Mouse (Mus musculus): ENCODE data around the gene Dkkl1. TPM values are rescaled to one million over a fixed set of nuclear protein-coding genes. Genes with fewer than 3 reads are reported as not detected.
A peak's percentile ranks its signal among the peaks of the same experiment; 100 is the strongest.

The Dkkl1 gene
- polyA plus RNA-seq, 1 experiment from 2014 or later = 1.4 TPM

DNA sequence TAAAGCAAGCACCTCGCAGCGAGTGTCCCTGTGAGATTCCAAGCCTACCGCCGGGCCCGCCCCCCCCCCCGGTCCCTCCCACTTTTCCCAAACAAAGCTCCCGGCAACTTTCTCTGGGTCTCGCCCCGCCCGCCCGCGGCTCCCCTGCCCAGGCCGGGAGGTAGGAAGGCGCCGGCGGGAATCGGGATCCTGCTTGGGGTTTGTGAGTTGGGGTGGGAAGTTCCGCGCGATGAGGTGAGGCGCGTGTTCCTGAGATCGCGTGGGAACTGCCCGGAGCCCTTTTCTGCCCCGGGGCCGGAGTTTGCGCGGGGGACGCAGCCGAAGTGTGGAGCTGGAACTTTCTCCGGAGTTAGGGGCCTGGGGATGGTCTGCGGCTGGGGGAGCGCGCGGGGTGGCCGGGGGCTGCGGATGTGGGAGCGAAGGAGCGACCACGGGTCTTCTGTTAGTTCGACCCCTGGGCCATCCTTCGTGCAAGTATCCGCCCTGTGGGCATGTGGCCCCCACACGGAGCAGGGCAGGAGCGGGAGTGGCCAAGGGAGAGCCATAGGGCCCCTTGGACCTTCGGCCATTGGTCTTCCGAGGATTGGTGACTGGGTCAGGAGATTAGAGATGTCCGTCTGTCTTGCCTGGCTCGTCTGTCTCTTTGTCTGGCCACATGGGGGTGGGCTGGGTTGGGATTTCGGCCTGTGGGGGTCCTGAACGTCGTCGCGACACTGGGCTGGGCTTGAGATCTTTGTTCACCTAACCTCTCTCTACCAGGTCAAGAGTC is 3.9 kb upstream of the Dkkl1 start, which contains the start of gene Tead2:
TSS of gene Tead2 (plus strand) at position 81 of the 769 bp plus-strand sequence.
- peak; percentile 73 for ATAC-seq (replicated peaks; ENCODE audit: extremely low read depth, insufficient read depth, low FRiP score)
- under 1% methylated on average over 55 of the region's 55 CpGs for WGBS
- Histone ChIP-seq H3K4me3 (ENCODE audit: low read length) (peak within 1 kb of the TSS; percentile 90), H3K4me1 (ENCODE audit: control insufficient read depth, insufficient read depth, low read length) (peaks cover 25% of the 10 kb centered on the region), H3K4me2 (ENCODE audit: low read depth, low read length) (peak within 1 kb of the TSS; percentile 91), H3K9ac (ENCODE audit: low read length) (peak within 1 kb of the TSS; percentile 97), H3K27me3 (ENCODE audit: control insufficient read depth, insufficient read depth, low read length) (peaks cover 11% of the 10 kb centered on the region), H3K36me3 (ENCODE audit: control insufficient read depth, insufficient read depth) (peaks cover 22% of the 10 kb centered on the region), H3K27ac (ENCODE audit: low read length) (peak within 1 kb of the TSS; percentile 85), H3K9me3 (replicated peaks; ENCODE audit: control insufficient read depth, low read length) (no peaks in the 10 kb centered on the region)

DNA sequence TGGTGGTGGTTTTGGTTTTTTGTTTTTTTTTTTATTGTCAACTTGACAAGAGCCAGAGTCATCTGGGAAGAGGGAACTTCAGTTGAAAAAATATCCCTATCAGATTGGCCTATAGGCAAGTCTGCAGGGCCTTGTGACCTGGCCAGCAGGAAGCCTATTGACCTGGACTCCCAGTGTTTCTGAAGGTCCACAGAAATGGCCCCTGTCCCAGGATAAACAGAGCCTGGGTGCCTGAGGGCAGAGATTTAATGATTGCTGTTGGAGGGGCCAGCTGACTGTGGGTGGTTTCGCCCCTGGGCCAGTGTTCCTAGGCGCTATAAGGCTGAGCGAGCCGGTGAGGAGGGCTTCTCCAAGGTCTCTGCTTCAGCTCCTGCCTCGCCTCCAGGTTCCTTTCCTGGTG is 1.8 kb upstream of the Dkkl1 start:
- Histone ChIP-seq H3K4me2 (ENCODE audit: low read depth, low read length) (no peak overlapping the region), H3K4me3 (ENCODE audit: low read length) (no peak overlapping the region), H3K4me1 (ENCODE audit: control insufficient read depth, insufficient read depth, low read length) (peaks cover 23% of the 10 kb centered on the region), H3K9me3 (replicated peaks; ENCODE audit: control insufficient read depth, low read length) (no peaks in the 10 kb centered on the region), H3K9ac (ENCODE audit: low read length) (no peak overlapping the region), H3K36me3 (ENCODE audit: control insufficient read depth, insufficient read depth) (peaks cover 9% of the 10 kb centered on the region; the same call in 1 of the 2 replicates), H3K27me3 (ENCODE audit: control insufficient read depth, insufficient read depth, low read length) (peaks cover 19% of the 10 kb centered on the region), H3K27ac (ENCODE audit: low read length) (no peak overlapping the region)
- WGBS = 81% methylated on average over 5 of the region's 5 CpGs
- ATAC-seq (replicated peaks; ENCODE audit: extremely low read depth, insufficient read depth, low FRiP score) = no peak

DNA sequence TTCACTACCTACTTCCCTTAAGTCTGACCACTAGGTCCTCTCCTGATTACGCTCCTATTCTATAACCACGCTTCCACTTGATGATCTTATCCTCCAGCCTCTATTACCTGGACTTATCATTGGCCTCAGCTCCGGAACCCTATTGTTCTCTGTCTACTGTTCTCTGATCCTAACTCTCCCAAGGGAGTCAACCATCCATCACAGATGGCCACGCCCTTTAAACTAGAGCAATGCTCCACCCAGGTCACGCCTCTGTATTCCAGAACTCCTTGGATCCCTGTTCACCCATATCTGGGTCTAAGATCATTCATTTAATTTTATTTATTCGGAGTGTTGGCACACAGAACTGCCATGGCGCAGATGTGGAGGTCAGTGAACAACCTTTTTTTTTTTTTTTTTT is 409 bp upstream of the Dkkl1 start:
- H3K9ac ChIP-seq (ENCODE audit: low read length) = no peak overlapping the region
- H3K27me3 ChIP-seq (ENCODE audit: control insufficient read depth, insufficient read depth, low read length) = peaks cover 19% of the 10 kb centered on the region
- H3K4me1 ChIP-seq (ENCODE audit: control insufficient read depth, insufficient read depth, low read length) = peaks cover 18% of the 10 kb centered on the region
- H3K4me3 ChIP-seq (ENCODE audit: low read length) = no peak overlapping the region
- peaks cover 4% of the 10 kb centered on the region; the same call in 1 of the 2 replicates for H3K9me3 ChIP-seq (replicated peaks; ENCODE audit: control insufficient read depth, low read length)
- no peak overlapping the region for H3K4me2 ChIP-seq (ENCODE audit: low read depth, low read length)
- H3K27ac ChIP-seq (ENCODE audit: low read length) = no peak overlapping the region
- no peaks in the 10 kb centered on the region for H3K36me3 ChIP-seq (ENCODE audit: control insufficient read depth, insufficient read depth)
- ATAC-seq (replicated peaks; ENCODE audit: extremely low read depth, insufficient read depth, low FRiP score) = no peak
- 72% methylated on average over 7 of the region's 7 CpGs for WGBS

DNA sequence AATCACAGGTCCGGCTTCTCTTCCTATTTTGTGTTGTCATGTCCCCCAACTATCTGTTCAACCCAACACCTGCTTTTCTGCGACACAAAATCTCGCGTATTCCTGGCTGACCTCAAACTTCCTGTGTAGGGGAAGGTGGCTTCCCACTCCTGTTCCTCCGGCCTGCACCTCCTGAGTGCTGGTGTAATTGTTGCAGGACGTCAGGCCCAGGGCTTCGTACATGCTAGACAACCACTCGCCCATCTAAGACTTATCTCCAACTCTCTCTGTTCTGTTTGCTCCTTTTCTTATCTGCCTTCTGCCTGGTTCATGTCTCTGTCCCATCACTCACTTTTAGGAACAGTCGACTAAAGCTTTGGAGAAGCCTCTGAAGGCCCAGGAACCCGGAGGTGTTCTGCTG is 877 bp downstream of the Dkkl1 start:
- peaks cover 9% of the 10 kb centered on the region for H3K4me1 ChIP-seq (ENCODE audit: control insufficient read depth, insufficient read depth, low read length)
- WGBS = 33% methylated on average over 10 of the region's 10 CpGs
- peak overlapping the region; percentile 52; the same call in 1 of the 2 replicates for H3K4me2 ChIP-seq (ENCODE audit: low read depth, low read length)

DNA sequence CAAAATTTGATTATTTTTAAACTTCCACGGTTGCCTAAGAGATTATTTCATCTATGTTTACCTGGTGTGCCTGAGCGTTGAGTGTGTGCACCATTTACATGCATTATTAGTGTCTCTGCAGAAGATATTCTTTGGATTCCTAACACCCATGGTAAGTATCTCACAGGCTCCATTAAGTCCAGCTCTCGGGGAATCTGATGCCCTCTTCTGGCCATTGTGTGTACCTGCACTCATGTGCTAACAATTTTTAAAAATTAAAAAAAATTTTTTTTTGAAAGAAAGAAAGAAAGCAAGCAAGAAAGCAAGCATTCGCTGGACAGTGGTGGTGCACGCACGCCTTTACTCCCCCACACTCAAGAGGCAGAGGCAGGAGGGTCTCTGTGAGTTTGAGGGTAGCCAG is 3.7 kb downstream of the Dkkl1 start:
- Histone ChIP-seq H3K4me2 (ENCODE audit: low read depth, low read length) (no peak overlapping the region), H3K27ac (ENCODE audit: low read length) (no peak overlapping the region), H3K9me3 (replicated peaks; ENCODE audit: control insufficient read depth, low read length) (peaks cover 4% of the 10 kb centered on the region; the same call in 1 of the 2 replicates), H3K4me1 (ENCODE audit: control insufficient read depth, insufficient read depth, low read length) (peaks cover 6% of the 10 kb centered on the region; the same call in 1 of the 2 replicates), H3K27me3 (ENCODE audit: control insufficient read depth, insufficient read depth, low read length) (peaks cover 19% of the 10 kb centered on the region), H3K4me3 (ENCODE audit: low read length) (no peak overlapping the region), H3K36me3 (ENCODE audit: control insufficient read depth, insufficient read depth) (no peaks in the 10 kb centered on the region), H3K9ac (ENCODE audit: low read length) (no peak overlapping the region)
- WGBS = 77% methylated on average over 6 of the region's 6 CpGs
- no peak for ATAC-seq (replicated peaks; ENCODE audit: extremely low read depth, insufficient read depth, low FRiP score)

More for the DNA sequence above, 877 bp downstream of the Dkkl1 start:
- peaks cover 19% of the 10 kb centered on the region for H3K27me3 ChIP-seq (ENCODE audit: control insufficient read depth, insufficient read depth, low read length)
- H3K9ac ChIP-seq (ENCODE audit: low read length) = no peak overlapping the region
- no peak for ATAC-seq (replicated peaks; ENCODE audit: extremely low read depth, insufficient read depth, low FRiP score)
- no peak overlapping the region for H3K27ac ChIP-seq (ENCODE audit: low read length)
- H3K36me3 ChIP-seq (ENCODE audit: control insufficient read depth, insufficient read depth) = no peaks in the 10 kb centered on the region
- no peak overlapping the region for H3K4me3 ChIP-seq (ENCODE audit: low read length)
- H3K9me3 ChIP-seq (replicated peaks; ENCODE audit: control insufficient read depth, low read length) = peaks cover 4% of the 10 kb centered on the region; the same call in 1 of the 2 replicates

DNA sequence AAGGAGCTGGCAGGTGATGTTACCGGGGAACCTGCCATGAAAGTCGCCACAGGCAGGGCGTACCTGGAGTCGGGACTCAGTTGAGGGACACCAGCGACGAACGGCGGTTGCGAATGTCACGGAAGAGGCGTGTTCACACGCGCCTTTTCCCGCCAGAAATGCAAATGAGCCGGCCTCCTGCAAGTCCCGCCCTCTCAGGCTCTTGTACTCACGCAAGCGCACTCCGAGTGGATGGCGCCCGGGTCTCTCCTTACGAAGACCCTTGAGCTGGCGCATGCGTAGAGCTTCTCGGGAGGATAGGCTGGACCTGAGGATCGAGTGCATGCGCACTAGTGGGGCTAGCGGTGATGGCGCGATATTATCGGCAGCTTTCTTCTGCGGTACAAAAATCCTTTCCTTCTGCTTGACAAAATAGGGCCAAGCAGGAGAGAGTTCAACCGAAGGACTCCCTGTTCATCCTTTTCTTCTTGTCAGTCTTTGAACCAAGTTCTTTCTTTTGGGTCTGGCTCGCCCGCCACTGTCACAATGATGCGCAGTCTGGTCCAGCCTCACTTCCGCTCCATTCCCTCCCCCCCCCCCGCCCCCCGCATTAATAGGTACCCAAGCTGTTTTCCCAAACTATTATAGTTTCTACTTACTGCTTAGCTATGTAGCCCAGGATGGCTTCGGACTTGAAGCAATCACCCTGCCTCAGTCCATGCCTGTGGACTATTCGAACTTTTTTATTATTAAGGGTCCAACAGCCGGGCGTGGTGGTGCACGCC is 7.4 kb downstream of the Dkkl1 start, which contains the start of gene Ccdc155:
TSS of gene Ccdc155 (minus strand) at position 513 of the 764 bp plus-strand sequence.
- WGBS = 8% methylated on average over 43 of the region's 44 CpGs
- Histone ChIP-seq H3K27ac (ENCODE audit: low read length) (no peak within 1 kb of the TSS), H3K27me3 (ENCODE audit: control insufficient read depth, insufficient read depth, low read length) (no peaks in the 10 kb centered on the region), H3K4me3 (ENCODE audit: low read length) (peak within 1 kb of the TSS; percentile 51), H3K9ac (ENCODE audit: low read length) (peak within 1 kb of the TSS; percentile 50), H3K9me3 (replicated peaks; ENCODE audit: control insufficient read depth, low read length) (peaks cover 4% of the 10 kb centered on the region; the same call in 1 of the 2 replicates), H3K4me2 (ENCODE audit: low read depth, low read length) (peak within 1 kb of the TSS; percentile 71), H3K36me3 (ENCODE audit: control insufficient read depth, insufficient read depth) (no peaks in the 10 kb centered on the region), H3K4me1 (ENCODE audit: control insufficient read depth, insufficient read depth, low read length) (no peaks in the 10 kb centered on the region)
- peak; percentile 89 for ATAC-seq (replicated peaks; ENCODE audit: extremely low read depth, insufficient read depth, low FRiP score)

DNA sequence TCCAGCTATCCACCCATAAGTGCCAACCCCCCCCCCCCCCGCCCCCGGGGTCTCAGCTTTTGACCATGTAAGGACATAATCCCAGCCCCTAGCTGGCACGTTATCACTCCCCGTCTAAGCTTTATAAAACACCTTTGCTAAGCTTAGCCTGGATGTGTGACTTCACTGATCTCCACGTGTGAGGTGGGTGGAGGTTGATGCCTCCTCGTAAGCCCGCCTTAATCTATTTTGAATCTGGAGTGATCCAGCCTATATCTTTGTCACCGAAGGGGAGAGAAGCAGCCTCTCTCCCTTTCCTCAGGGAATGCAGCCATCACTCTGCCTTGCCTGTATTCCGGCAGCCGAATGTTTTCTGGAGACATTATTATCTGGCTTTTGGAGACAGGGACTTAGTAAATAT is 9.3 kb downstream of the Dkkl1 start:
- Histone ChIP-seq H3K27ac (ENCODE audit: low read length) (peak overlapping the region; percentile 23; the same call in 1 of the 2 replicates), H3K4me3 (ENCODE audit: low read length) (no peak overlapping the region), H3K4me2 (ENCODE audit: low read depth, low read length) (no peak overlapping the region), H3K27me3 (ENCODE audit: control insufficient read depth, insufficient read depth, low read length) (no peaks in the 10 kb centered on the region), H3K9me3 (replicated peaks; ENCODE audit: control insufficient read depth, low read length) (no peaks in the 10 kb centered on the region), H3K9ac (ENCODE audit: low read length) (no peak overlapping the region), H3K36me3 (ENCODE audit: control insufficient read depth, insufficient read depth) (no peaks in the 10 kb centered on the region), H3K4me1 (ENCODE audit: control insufficient read depth, insufficient read depth, low read length) (no peaks in the 10 kb centered on the region)
- 26% methylated on average over 10 of the region's 10 CpGs for WGBS
- ATAC-seq (replicated peaks; ENCODE audit: extremely low read depth, insufficient read depth, low FRiP score) = no peak

DNA sequence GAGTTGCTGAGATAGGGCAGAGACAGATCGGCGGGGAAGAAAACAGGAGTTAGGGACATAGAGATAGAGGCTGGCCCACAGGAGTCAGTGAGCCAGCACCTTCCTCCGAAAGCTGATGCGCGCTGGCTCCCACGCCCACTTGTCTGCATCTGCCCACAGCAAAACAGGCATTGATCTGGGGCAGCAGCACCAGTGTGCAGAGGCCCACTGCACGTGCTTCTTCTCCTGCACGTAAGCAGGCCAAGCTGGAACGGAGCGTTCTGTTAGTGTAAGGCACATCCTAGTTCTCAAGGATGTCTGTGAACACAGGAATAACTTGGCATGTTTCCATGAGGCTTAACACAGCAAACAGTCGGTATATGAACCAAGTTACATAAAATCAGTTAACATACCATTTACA is 13.0 kb downstream of the Dkkl1 start:
- Histone ChIP-seq H3K27ac (ENCODE audit: low read length) (no peak overlapping the region), H3K36me3 (ENCODE audit: control insufficient read depth, insufficient read depth) (no peaks in the 10 kb centered on the region), H3K4me2 (ENCODE audit: low read depth, low read length) (no peak overlapping the region), H3K9ac (ENCODE audit: low read length) (no peak overlapping the region), H3K27me3 (ENCODE audit: control insufficient read depth, insufficient read depth, low read length) (peaks cover 3% of the 10 kb centered on the region; the same call in 1 of the 2 replicates), H3K9me3 (replicated peaks; ENCODE audit: control insufficient read depth, low read length) (no peaks in the 10 kb centered on the region), H3K4me1 (ENCODE audit: control insufficient read depth, insufficient read depth, low read length) (peaks cover 6% of the 10 kb centered on the region; the same call in 1 of the 2 replicates), H3K4me3 (ENCODE audit: low read length) (no peak overlapping the region)
- 75% methylated on average over 11 of the region's 11 CpGs for WGBS
- no peak for ATAC-seq (replicated peaks; ENCODE audit: extremely low read depth, insufficient read depth, low FRiP score)

Measured in heart, embryonic 16.5 days (tissue).